Mouse (Mus musculus): ENCODE measurements around the gene Mecom. TPM values are rescaled to one million over a fixed set of nuclear protein-coding genes. Genes with fewer than 3 reads are reported as not detected.

The Mecom gene
- total and polyA plus RNA-seq, 3 experiments: not detected

GRCm38 (mm10) chr3:30150071-30150470, 397.7 kb downstream of the Mecom start:
- TF ChIP-seq KAT2A (IDR thresholded peaks at IDR 0.05; ENCODE audit: insufficient replicate concordance, low read length) (no peak), ZKSCAN1 (IDR thresholded peaks at IDR 0.05; ENCODE audit: borderline replicate concordance, low read depth, low read length) (no peak), SMC3 (IDR thresholded peaks at IDR 0.05; ENCODE audit: low read depth, low read length) (no peak), MAZ (IDR thresholded peaks at IDR 0.05; ENCODE audit: low read depth, low read length) (no peak), MEF2A (IDR thresholded peaks at IDR 0.05; ENCODE audit: borderline replicate concordance, low read depth, low read length) (no peak), JUND (conservative IDR thresholded peaks at IDR 0.05; ENCODE audit: low read depth, low read length) (no peak), MXI1 (IDR thresholded peaks at IDR 0.05; ENCODE audit: low read depth, low read length) (no peak), PAX5 (IDR thresholded peaks at IDR 0.05; ENCODE audit: low read length) (no peak), TBP (conservative IDR thresholded peaks at IDR 0.05; ENCODE audit: low read depth, low read length) (no peak), UBTF (IDR thresholded peaks at IDR 0.05; ENCODE audit: low read depth, low read length) (no peak), HCFC1 (IDR thresholded peaks at IDR 0.05; ENCODE audit: low read depth, low read length) (no peak), E2F4 (IDR thresholded peaks at IDR 0.05; ENCODE audit: insufficient replicate concordance, low read depth, low read length) (no peak), ZMIZ1 (IDR thresholded peaks at IDR 0.05; ENCODE audit: low read depth, low read length) (no peak), POLR2A (IDR thresholded peaks at IDR 0.05; ENCODE audit: low read depth, low read length) (no peak), SIN3A (IDR thresholded peaks at IDR 0.05; ENCODE audit: low read length) (no peak), EP300 (IDR thresholded peaks at IDR 0.05; ENCODE audit: low read length) (no peak), USF2 (conservative IDR thresholded peaks at IDR 0.05; ENCODE audit: low read depth, low read length) (no peak), ELF1 (IDR thresholded peaks at IDR 0.05; ENCODE audit: low read depth, low read length) (no peak)
- no peak for DNase-seq (ENCODE audit: extremely low read depth)
- Histone ChIP-seq H3K36me3 (replicated peaks in 1 of 2; ENCODE audit: control insufficient read depth in 1 of 2, insufficient read depth in 1 of 2, low read length in 1 of 2) (no peaks in the 10 kb centered on the region), H3K9me3 (replicated peaks; ENCODE audit: low read length) (no peaks in the 10 kb centered on the region), H3K4me1 (ENCODE audit: control insufficient read depth in 1 of 2, insufficient read depth in 2 of 2) (no peaks in the 10 kb centered on the region), H3K4me2 (ENCODE audit: insufficient read depth, low read depth, poor library complexity, severe bottlenecking) (no peak overlapping the region), H3K27ac (ENCODE audit: insufficient read depth, low read depth) (no peak overlapping the region), H3K27me3 (replicated peaks) (no peaks in the 10 kb centered on the region), H3K4me3 (replicated peaks in 1 of 3; ENCODE audit: low read depth in 2 of 3, low read length in 2 of 3, poor library complexity in 1 of 3) (no peak overlapping the region), H3K9ac (ENCODE audit: insufficient read depth, low read depth) (no peak overlapping the region), H3K79me2 (replicated peaks; ENCODE audit: control insufficient read depth, extremely low read depth, insufficient read depth, poor library complexity, severe bottlenecking) (no peaks in the 10 kb centered on the region)
- in situ Hi-C loops (cut with MboI; ENCODE audit: low pct_ligation_motif_present, low pct_unique_long_range_greater_than_20kb, low sequenced_read_pairs) (no loop called here), dilution Hi-C loops (cut with MboI; ENCODE audit: extremely low pct_ligation_motif_present, extremely low pct_unique_long_range_greater_than_20kb, low sequenced_read_pairs) (no loop called here)

GRCm38 (mm10) chr3:30148378-30149079, 399.3 kb downstream of the Mecom start:
- in situ Hi-C loops (cut with MboI; ENCODE audit: low pct_ligation_motif_present, low pct_unique_long_range_greater_than_20kb, low sequenced_read_pairs): no loop called here
- Histone ChIP-seq H3K79me2 (replicated peaks; ENCODE audit: control insufficient read depth, extremely low read depth, insufficient read depth, poor library complexity, severe bottlenecking) (no peaks in the 10 kb centered on the region), H3K9ac (ENCODE audit: insufficient read depth, low read depth) (no peak overlapping the region), H3K27ac (ENCODE audit: insufficient read depth, low read depth) (no peak overlapping the region), H3K27me3 (replicated peaks) (no peaks in the 10 kb centered on the region), H3K9me3 (replicated peaks; ENCODE audit: low read length) (no peaks in the 10 kb centered on the region), H3K4me1 (ENCODE audit: control insufficient read depth in 1 of 2, insufficient read depth in 2 of 2) (no peaks in the 10 kb centered on the region), H3K4me2 (ENCODE audit: insufficient read depth, low read depth, poor library complexity, severe bottlenecking) (no peak overlapping the region), H3K36me3 (replicated peaks in 1 of 2; ENCODE audit: control insufficient read depth in 1 of 2, insufficient read depth in 1 of 2, low read length in 1 of 2) (no peaks in the 10 kb centered on the region), H3K4me3 (replicated peaks in 1 of 3; ENCODE audit: low read depth in 2 of 3, low read length in 2 of 3, poor library complexity in 1 of 3) (no peak overlapping the region)
- dilution Hi-C loops (cut with MboI; ENCODE audit: extremely low pct_ligation_motif_present, extremely low pct_unique_long_range_greater_than_20kb, low sequenced_read_pairs): no loop called here
- no peak for DNase-seq (ENCODE audit: extremely low read depth)
- no peak for TF ChIP-seq USF1 (IDR thresholded peaks at IDR 0.05; ENCODE audit: low read depth, low read length)
- TF ChIP-seq MAFK (IDR thresholded peaks at IDR 0.05; ENCODE audit: insufficient replicate concordance, low read length): no peak
- TF ChIP-seq HCFC1 (IDR thresholded peaks at IDR 0.05; ENCODE audit: low read depth, low read length): no peak

Data from CH12.LX (cell line).